Mouse (Mus musculus) T-cell, adult 2 months (primary cell): Measurements from ENCODE around the gene Lck.
A peak's percentile ranks its signal among the peaks of the same experiment; 100 is the strongest.

ENCODE experiments used
- DNase-seq: peaks from one replicate; pipeline ENCODE4 v3.0.0; 2022; ENCODE audit warnings: low spot score

The Lck gene

GRCm38 (mm10) chr4:129573430-129573829 is at the start of gene Lck:
Lck (minus strand) TSS chr4:129573641.
- DNase-seq = peak; percentile 86

DNA sequence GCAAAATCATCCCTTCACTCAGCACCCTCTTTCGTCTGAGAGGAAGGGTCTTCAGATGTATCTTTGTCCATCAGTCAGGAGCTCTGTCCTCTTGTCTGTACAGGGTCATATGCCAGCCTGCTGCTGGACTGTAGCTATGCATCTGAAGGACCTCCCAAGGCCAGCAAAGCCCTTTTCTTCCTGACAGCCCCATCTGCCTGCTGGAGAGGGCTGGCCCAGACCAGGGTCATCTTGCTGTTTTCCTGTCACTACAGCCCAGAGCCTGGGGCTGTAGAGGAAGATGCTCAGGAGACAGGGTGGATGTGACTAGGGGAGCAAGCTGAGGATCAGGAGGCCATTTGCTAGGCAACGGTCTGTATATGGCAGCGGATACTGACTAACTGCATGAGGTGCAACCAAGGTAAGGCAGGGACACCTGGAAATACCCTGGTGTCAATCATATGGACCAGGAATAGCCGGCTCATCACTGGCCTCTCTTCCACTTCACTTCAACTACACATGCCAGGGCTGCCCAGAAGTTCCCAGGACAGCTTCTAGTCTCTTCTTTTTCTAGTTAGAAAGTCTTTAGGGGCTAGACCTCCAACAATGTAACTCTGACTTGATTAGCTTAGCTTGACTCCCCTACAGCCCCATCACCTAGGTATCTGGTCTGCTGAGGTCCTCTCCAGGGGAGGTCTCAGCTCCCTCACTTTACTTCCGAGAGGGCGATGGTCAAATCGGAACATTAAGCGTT is 49.5 kb upstream of the Lck start:
- no peak for DNase-seq

DNA sequence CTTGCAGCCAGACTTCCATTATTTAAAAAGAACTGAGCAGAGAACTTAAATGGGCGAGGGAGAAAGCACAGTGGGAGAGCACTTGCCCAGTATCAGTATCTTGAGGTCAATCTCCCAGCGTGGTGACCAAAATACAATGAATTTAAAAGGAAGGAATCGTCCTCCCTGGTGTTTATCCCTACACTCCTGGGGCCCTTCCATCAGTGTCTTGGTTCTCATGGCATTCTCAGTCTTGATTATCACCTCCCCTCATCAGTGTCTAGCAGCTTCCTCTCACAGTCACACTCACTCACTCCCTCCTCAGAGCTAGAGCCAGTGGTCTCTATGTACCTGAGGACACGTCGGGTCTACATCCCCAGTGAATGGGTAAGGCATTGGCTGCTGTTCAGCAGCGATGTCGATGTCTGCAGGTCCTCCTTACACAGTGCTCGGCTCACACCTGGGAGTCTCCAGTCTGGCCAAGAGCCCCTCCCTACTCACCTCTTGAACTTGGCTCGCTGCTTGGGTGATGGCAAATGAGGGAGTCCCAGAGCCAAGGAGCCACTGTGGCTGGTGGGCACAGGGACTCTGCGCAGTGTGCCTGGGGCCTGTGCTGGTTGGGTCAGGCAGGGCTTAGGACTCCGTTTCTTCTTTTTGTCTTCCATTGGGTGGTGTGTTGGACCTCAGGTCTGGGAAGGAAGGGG is 48.8 kb upstream of the Lck start:
- DNase-seq = no peak

- DNase-seq = no peak
Measured at GRCm38 (mm10) chr4:129621283-129621841, 47.9 kb upstream of the Lck start.

GRCm38 (mm10) chr4:129620419-129621282 is 47.2 kb upstream of the Lck start:
- no peak for DNase-seq

- peak; percentile 95 for DNase-seq
Measured at GRCm38 (mm10) chr4:129618786-129619691, 45.6 kb upstream of the Lck start, which contains the start of gene Iqcc. Iqcc (minus strand) TSS chr4:129619099.

DNA sequence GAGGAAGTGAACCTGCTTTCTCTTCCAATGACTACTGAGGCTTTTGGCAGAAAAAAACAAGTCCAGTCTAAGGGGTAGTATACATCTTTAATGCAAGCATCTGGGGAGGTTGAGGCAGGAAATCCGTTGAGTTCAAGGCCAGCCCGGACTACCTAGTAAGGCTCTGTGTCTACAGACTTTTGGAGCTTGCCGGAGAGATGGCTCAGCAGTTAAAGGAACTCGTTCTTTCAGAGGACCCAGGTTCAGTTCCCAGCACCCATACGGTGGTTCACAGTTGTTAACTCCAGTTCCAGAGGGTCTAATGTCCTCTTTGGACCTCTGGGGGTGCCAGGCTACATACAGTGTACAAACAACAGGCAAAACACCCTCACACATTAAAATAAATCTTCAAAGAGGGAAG is 44.6 kb upstream of the Lck start:
- no peak for DNase-seq

GRCm38 (mm10) chr4:129617121-129617641 is 43.7 kb upstream of the Lck start:
- DNase-seq = no peak

DNA sequence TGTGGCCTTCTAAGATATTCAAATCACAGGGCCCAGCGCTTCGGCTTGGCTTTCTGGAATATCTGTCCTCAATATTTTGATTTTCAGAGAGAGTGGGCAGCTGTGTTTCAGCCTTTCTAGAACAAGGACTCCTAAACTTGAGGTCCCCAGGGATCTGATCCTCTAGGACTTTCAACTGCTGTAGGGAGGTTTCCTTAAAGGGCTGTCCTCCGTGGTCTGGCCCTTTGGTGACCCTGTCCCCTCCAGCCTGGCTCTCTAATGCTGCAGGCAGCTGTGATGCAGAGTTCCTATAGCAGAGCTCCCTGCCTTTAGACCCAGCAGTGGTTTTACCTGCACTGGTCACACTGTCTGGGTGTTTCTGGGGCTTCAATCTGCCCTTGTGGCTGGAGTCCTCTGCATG is 43.2 kb upstream of the Lck start:
- DNase-seq = no peak

DNA sequence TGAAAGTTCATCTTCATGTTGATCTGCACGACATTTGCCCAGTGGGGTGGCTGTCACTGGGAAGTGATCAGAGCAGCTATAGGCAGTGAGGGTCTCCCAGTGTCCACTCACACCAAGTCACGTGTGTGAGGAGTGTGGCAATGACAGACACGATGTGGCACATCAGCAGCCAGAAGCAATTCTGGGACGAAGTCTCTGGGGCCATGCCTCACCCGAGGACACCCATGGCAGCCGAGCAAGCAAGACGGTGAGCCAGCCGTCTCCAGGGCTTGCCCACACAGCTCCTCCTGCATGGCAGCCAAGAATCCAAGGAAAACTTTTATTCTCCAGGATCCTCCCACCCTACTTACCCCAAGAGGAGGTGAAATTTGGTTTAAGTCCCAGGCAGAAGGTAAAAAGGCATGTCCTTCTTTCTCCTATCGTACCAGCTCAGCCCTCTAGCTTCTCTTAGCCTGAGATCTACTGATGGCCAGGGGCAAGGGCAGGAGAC is 42.4 kb upstream of the Lck start:
- DNase-seq = no peak

GRCm38 (mm10) chr4:129614093-129614492 is 40.7 kb upstream of the Lck start, which contains the start of gene Dcdc2b:
Dcdc2b (minus strand) TSS chr4:129614257.
- no peak for DNase-seq

DNA sequence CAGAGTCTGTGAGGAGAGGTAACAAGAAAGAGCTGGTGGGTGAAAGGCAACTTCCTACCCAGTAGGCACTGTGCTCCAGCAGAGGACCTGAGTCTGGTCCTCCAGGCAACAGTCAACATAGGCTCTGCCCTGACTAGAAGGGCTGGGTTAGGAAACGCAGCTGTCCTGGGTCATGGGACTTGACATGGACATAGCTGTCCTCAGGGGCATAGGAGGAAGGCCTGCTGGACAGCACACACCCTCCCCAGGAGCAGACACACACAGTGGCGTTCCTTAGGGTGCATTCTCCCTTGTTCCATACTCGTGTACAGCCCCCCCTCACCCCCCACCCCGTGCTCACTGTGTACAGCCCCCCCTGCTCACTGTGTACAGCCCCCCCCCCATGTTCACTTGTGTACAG is 37.0 kb upstream of the Lck start:
- no peak for DNase-seq

- peak; percentile 51 for DNase-seq
Measured at GRCm38 (mm10) chr4:129610026-129610425, 36.6 kb upstream of the Lck start.

GRCm38 (mm10) chr4:129609139-129609631 is 35.7 kb upstream of the Lck start:
- DNase-seq = no peak

DNA sequence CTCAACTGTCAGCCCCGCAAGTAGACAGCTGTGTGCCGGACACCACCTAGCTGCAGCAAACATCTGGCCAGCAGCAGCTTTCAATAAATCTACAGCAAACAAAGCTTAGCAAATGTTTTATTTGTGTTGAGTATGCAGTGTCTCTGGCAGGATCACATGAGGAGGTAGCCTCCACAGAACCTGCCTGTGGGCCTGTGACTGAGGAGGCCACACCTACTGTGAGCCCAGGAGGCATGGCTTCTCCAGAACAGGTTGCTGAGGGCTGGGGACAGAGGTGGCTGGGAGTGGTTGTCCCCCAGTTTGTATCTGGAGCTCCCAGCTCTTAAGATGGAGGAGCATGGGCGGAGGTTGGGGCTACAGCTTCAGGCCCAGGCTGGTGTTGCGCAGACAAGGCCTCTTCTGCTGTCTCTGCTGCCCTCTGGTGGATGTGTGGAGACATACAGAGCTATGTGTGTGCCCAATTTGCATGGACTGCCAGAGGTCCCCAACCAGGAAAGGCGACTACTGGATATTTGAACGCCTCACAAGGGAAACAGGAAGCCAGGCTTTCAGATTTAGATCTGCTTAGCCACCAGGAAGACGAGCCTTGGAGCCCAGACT is 35.1 kb upstream of the Lck start:
- DNase-seq = peak; percentile 84

DNA sequence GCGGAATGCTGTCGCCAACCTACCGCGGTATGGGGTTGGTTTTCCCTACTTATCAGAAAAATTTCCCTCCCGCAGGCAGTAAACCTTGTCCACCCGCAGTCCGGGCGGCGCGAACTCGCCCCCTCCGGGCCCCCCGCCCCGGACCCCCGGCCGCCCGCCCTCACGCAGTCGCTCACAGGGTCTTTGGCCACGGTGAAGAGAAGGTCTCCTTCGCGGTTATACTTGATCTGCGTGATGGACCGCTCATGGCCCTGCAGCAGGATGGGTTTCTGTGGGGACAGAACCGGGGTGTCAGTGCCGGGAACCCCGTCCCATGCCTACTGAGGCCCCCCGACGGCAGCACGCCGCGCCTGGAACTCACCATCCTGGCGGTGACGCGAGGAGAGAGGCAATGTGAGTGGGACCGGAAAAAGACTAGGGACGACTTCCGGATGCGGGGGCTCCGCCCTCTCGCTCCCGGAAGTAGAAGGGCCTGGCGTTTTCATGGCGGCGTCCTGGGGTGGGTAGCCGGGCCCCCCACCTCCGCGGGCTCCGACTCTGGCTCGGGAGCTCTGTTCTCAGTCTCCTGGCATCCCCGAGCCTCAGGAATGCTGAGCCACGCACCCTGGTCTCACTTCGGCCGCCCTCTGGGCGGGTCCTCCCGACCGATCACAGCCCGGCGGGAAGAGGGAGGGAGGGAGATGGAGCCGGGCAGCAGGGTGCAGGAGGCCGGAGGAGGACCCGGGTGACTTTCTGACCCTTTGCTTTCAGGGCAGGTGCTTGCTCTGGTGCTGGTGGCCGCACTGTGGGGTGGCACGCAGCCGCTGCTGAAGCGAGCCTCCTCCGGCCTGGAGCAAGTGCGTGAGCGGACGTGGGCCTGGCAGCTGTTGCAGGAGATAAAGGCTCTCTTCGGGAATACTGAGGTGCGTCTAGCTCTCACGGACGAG is 27.1 kb upstream of the Lck start, which contains the start of the genes Eif3i and Tmem234:
Gene Eif3i (minus strand): TSS at position 416 of the 926 bp plus-strand sequence.
Gene Tmem234 (plus strand): TSS at position 436 of the 926 bp plus-strand sequence.
- DNase-seq = peak; percentile 90

- no peak for DNase-seq
Measured at GRCm38 (mm10) chr4:129588865-129589264, 15.4 kb upstream of the Lck start.

DNA sequence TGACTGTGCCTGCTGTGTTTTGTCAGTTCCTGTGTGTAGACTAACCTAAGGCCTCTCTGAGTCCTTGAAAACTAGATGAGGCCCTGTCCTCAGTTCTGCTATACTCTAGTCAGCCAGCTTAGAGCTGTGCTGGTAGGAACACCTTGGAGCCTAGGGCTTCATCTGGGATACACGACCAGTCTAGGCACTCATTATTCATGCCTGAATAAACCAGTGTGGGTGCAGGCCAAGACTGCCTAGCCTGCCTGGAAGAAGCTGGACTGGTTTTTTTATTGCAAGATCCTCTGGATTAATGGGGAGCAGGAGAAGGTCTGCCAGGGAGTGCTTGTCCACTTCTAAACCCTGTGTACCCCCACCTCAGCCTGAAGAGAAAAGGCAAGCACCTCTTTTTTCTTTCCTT is 13.5 kb upstream of the Lck start:
- DNase-seq = no peak

DNA sequence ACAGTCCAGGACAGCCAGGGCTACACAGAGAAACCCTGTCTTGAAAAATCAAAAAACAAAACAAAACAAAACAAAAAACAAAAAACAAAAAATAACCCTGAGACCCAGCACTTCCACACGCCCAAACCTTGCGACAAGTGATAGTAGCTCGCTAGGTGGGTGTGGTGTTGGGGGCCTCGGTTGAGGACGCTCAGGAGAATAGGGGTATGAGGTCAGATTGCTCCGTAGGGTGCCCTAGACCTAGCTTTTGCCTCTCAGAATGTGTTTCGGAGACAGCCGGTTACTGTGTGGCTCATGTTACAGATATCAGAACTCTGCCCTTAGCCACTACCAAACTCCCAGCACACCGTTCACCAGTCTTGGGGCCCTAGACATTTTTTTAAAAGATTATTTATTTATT is 12.3 kb upstream of the Lck start:
- no peak for DNase-seq
